Mouse (Mus musculus): ENCODE data around the gene Rbms2. TPM values are rescaled to one million over a fixed set of nuclear protein-coding genes. Genes with fewer than 3 reads are reported as not detected.
A peak's percentile ranks its signal among the peaks of the same experiment; 100 is the strongest.

The Rbms2 gene
- total RNA-seq, 1 experiment: 30.8 TPM

DNA sequence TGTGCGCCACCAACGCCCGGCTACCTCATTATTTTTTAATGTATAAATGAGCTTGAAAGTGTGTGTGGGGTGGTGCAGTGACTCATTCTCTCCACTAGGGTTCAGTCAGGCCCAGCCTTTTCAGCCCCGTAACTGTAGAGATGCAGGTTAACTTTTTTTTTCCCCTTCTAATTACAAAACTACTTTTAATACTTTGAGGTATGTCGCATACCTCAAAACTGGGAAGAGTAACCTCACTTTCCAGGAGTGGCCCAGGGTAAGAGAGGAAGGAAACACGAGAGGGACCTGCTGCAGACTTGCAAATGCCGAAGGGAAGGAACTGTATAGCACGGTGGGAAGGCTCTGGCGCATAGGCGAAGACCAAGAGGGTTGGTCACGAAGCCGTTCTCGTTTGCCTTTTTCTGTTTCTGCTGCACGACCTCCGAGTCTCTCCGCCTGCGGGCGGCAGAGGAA lies 32.8 kb upstream of the Rbms2 start:
- H3K36me3 ChIP-seq (ENCODE audit: control insufficient read depth, insufficient read depth, low read length, poor library complexity, severe bottlenecking): peaks cover 9% of the 10 kb centered on the region; the same call in 1 of the 2 replicates
- peak overlapping the region; percentile 57 for H3K9ac ChIP-seq (ENCODE audit: insufficient read depth, low read depth, low read length, poor library complexity, severe bottlenecking)
- TF ChIP-seq ZC3H11A (IDR thresholded peaks at IDR 0.05; ENCODE audit: borderline replicate concordance, low read depth, low read length): no peak
- TF ChIP-seq MAFK (IDR thresholded peaks at IDR 0.05; ENCODE audit: insufficient read depth, low read depth, low read length): no peak
- TF ChIP-seq HCFC1 (IDR thresholded peaks at IDR 0.05; ENCODE audit: borderline replicate concordance, insufficient read depth, low read length): no peak
- H3K9me3 ChIP-seq (ENCODE audit: control insufficient read depth, insufficient read depth, low read depth, low read length): no peaks in the 10 kb centered on the region
- in situ Hi-C loops (cut with MboI; ENCODE audit: low sequenced_read_pairs in 2 of 2, unreplicated experiment in 2 of 2): no loop called here
- peaks cover 2 to 4% of the 10 kb centered on the region in 2 experiments; a peak in 1 of 4 replicates for H3K4me1 ChIP-seq (ENCODE audit: control insufficient read depth in 2 of 2, insufficient read depth in 2 of 2, low read length in 2 of 2, poor library complexity in 1 of 2)
- peak overlapping the region; percentile 53 to 64 for H3K4me3 ChIP-seq (ENCODE audit: insufficient read depth in 1 of 2, low read depth in 1 of 2, low read length in 2 of 2, poor library complexity in 1 of 2, severe bottlenecking in 1 of 2)
- DNase-seq (ENCODE audit: low read depth, low spot score): peak; percentile 71
- no peak overlapping the region for H3K27ac ChIP-seq (ENCODE audit: insufficient read depth, low read depth, low read length, poor library complexity, severe bottlenecking)

DNA sequence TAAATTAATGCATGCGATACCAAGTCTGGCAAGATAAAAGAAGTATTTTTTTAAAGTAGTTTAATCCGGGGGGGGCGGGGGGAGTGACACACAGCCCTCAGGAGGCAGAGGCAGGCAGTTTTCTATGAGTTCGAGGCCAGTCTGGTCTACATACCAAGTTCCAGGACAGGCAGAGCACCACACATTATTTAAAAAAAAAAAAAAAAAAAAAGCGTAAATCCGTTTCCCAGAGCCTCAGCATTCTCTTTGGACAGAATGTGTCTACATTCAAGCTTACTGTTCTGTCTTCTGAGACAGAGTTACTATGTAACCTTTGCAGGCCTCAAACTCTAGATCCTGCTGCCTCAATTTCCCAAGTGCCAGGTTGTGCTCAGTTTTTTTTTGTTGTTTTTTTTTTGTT lies 32.1 kb upstream of the Rbms2 start:
- H3K9ac ChIP-seq (ENCODE audit: insufficient read depth, low read depth, low read length, poor library complexity, severe bottlenecking): peak overlapping the region; percentile 62; the same call in 1 of the 2 replicates
- H3K36me3 ChIP-seq (ENCODE audit: control insufficient read depth, insufficient read depth, low read length, poor library complexity, severe bottlenecking): peaks cover 12% of the 10 kb centered on the region; the same call in 1 of the 2 replicates
- no peak for TF ChIP-seq CHD2 (IDR thresholded peaks at IDR 0.05; ENCODE audit: low read depth, low read length)
- TF ChIP-seq ZC3H11A (IDR thresholded peaks at IDR 0.05; ENCODE audit: borderline replicate concordance, low read depth, low read length): no peak
- peak; percentile 71; the same call in 1 of the 2 replicates for TF ChIP-seq ZNF384 (IDR thresholded peaks at IDR 0.05; ENCODE audit: low read depth, low read length)
- TF ChIP-seq MAFK (IDR thresholded peaks at IDR 0.05; ENCODE audit: insufficient read depth, low read depth, low read length): no peak
- no peak for TF ChIP-seq HCFC1 (IDR thresholded peaks at IDR 0.05; ENCODE audit: borderline replicate concordance, insufficient read depth, low read length)
- no peak overlapping the region for H3K27ac ChIP-seq (ENCODE audit: insufficient read depth, low read depth, low read length, poor library complexity, severe bottlenecking)
- no peak for DNase-seq (ENCODE audit: low read depth, low spot score)
- H3K9me3 ChIP-seq (ENCODE audit: control insufficient read depth, insufficient read depth, low read depth, low read length): no peaks in the 10 kb centered on the region
- in situ Hi-C loops (cut with MboI; ENCODE audit: low sequenced_read_pairs in 2 of 2, unreplicated experiment in 2 of 2): no loop called here
- peak overlapping the region; percentile 76 to 93; a peak in 3 of 4 replicates for H3K4me3 ChIP-seq (ENCODE audit: insufficient read depth in 1 of 2, low read depth in 1 of 2, low read length in 2 of 2, poor library complexity in 1 of 2, severe bottlenecking in 1 of 2)
- peaks cover 2 to 4% of the 10 kb centered on the region in 2 experiments; a peak in 1 of 4 replicates for H3K4me1 ChIP-seq (ENCODE audit: control insufficient read depth in 2 of 2, insufficient read depth in 2 of 2, low read length in 2 of 2, poor library complexity in 1 of 2)

DNA sequence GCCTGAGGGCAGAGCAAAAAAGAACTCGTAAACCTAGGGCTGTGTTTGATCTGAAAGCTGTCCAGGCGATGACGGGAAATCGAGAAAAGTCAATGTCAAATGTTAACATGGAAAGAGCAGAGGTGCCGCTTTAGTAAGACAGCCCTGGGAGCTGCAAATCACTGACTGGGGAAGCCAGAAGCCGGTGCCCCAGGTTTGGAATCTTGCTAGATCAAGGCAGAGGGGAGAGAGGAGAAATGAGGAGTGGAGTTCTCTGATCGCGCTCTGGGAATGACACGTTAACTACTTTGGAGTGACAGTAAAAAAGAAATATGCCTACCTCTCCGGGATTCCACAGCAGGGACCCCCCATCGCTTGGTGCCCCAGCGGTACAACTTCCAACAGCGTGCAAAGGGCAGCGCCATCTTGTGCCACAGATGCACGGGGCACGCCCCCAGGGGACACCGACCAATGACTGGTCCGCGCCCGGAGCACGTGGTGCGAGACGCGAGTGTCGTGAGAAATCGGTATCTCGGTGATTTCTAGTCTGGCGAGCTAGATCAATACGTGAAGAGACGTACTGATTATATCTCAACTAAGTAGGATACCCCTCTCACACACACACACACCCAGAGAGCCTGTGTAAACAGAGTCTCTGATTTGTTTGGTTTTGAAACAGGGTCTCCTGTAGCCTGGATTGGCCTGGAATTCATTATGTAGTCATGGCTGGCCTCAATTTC lies 31.5 kb upstream of the Rbms2 start, which contains the start of gene Spryd4:
TSS of gene Spryd4 (minus strand) at position 418 of the 719 bp plus-strand sequence.
- peak within 1 kb of the TSS; percentile 76 to 93 for H3K4me3 ChIP-seq (ENCODE audit: insufficient read depth in 1 of 2, low read depth in 1 of 2, low read length in 2 of 2, poor library complexity in 1 of 2, severe bottlenecking in 1 of 2)
- peak; percentile 92 for DNase-seq (ENCODE audit: low read depth, low spot score)
- H3K9me3 ChIP-seq (ENCODE audit: control insufficient read depth, insufficient read depth, low read depth, low read length): no peaks in the 10 kb centered on the region
- no peak within 1 kb of the TSS for H3K27ac ChIP-seq (ENCODE audit: insufficient read depth, low read depth, low read length, poor library complexity, severe bottlenecking)
- peaks cover 2 to 5% of the 10 kb centered on the region in 2 experiments; a peak in 1 of 4 replicates for H3K4me1 ChIP-seq (ENCODE audit: control insufficient read depth in 2 of 2, insufficient read depth in 2 of 2, low read length in 2 of 2, poor library complexity in 1 of 2)
- H3K9ac ChIP-seq (ENCODE audit: insufficient read depth, low read depth, low read length, poor library complexity, severe bottlenecking): peak within 1 kb of the TSS; percentile 78
- H3K36me3 ChIP-seq (ENCODE audit: control insufficient read depth, insufficient read depth, low read length, poor library complexity, severe bottlenecking): peaks cover 16% of the 10 kb centered on the region
- TF ChIP-seq ZC3H11A (IDR thresholded peaks at IDR 0.05; ENCODE audit: borderline replicate concordance, low read depth, low read length) (no peak), HCFC1 (IDR thresholded peaks at IDR 0.05; ENCODE audit: borderline replicate concordance, insufficient read depth, low read length) (peak; percentile 64; the same call in 1 of the 2 replicates), CHD2 (IDR thresholded peaks at IDR 0.05; ENCODE audit: low read depth, low read length) (peak; percentile 79)
- in situ Hi-C loops (cut with MboI; ENCODE audit: low sequenced_read_pairs in 2 of 2, unreplicated experiment in 2 of 2): no loop called here

DNA sequence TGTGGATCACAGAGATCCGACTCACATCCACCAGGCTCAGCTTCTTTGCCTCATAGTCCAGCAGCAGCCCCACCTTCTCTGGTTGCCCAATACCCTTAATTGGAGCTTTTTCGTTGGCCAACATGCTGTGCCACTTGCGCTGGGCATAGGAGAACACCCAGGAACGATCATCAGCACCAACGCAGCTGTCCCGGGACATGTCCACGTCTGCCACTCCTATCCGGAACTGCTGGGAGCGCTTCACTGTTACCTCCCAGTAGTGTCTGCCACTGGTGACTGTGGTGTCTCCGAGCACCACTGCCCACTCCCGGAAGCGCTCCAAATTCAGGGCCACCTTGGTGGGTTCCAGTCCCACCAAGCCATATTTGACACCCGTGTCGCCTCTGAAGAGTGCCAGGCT lies 30.9 kb upstream of the Rbms2 start:
- no peak overlapping the region for H3K27ac ChIP-seq (ENCODE audit: insufficient read depth, low read depth, low read length, poor library complexity, severe bottlenecking)
- DNase-seq (ENCODE audit: low read depth, low spot score): no peak

More for the DNA sequence above, 30.9 kb upstream of the Rbms2 start:
- TF ChIP-seq ZC3H11A (IDR thresholded peaks at IDR 0.05; ENCODE audit: borderline replicate concordance, low read depth, low read length): no peak
- no peak for TF ChIP-seq HCFC1 (IDR thresholded peaks at IDR 0.05; ENCODE audit: borderline replicate concordance, insufficient read depth, low read length)
- no peak for TF ChIP-seq MAFK (IDR thresholded peaks at IDR 0.05; ENCODE audit: insufficient read depth, low read depth, low read length)
- no peak for TF ChIP-seq ZNF384 (IDR thresholded peaks at IDR 0.05; ENCODE audit: low read depth, low read length)
- TF ChIP-seq CHD2 (IDR thresholded peaks at IDR 0.05; ENCODE audit: low read depth, low read length): no peak
- peak overlapping the region; percentile 76 to 93 for H3K4me3 ChIP-seq (ENCODE audit: insufficient read depth in 1 of 2, low read depth in 1 of 2, low read length in 2 of 2, poor library complexity in 1 of 2, severe bottlenecking in 1 of 2)
- peaks cover 16% of the 10 kb centered on the region for H3K36me3 ChIP-seq (ENCODE audit: control insufficient read depth, insufficient read depth, low read length, poor library complexity, severe bottlenecking)
- H3K9ac ChIP-seq (ENCODE audit: insufficient read depth, low read depth, low read length, poor library complexity, severe bottlenecking): peak overlapping the region; percentile 78
- no peaks in the 10 kb centered on the region for H3K9me3 ChIP-seq (ENCODE audit: control insufficient read depth, insufficient read depth, low read depth, low read length)
- peaks cover 2 to 5% of the 10 kb centered on the region in 2 experiments; a peak in 1 of 4 replicates for H3K4me1 ChIP-seq (ENCODE audit: control insufficient read depth in 2 of 2, insufficient read depth in 2 of 2, low read length in 2 of 2, poor library complexity in 1 of 2)
- in situ Hi-C loops (cut with MboI; ENCODE audit: low sequenced_read_pairs in 2 of 2, unreplicated experiment in 2 of 2): no loop called here

All from ES-E14 (cell line).